Mouse (Mus musculus): ENCODE results near the gene Gsta2. TPM values are rescaled to one million over a fixed set of nuclear protein-coding genes. Genes with fewer than 3 reads are reported as not detected.
"Not testable (repeated sequence)": the region's sequence is repeated elsewhere in the genome, so short reads cannot be mapped to it uniquely, and the experiment has no call there.

Gene Gsta2
- polyA plus RNA-seq, 1 experiment from 2014 or later, result 0.25 TPM

GRCm38 (mm10) chr9:78296089-78296488 lies 59.5 kb downstream of the Gsta2 start:
- H3K9me3 ChIP-seq (replicated peaks; ENCODE audit: control insufficient read depth, low read length); H3K4me3 ChIP-seq (ENCODE audit: low read depth, low read length); ATAC-seq (ENCODE audit: low read depth); H3K4me2 ChIP-seq (ENCODE audit: low read depth, low read length); H3K27ac ChIP-seq (ENCODE audit: low read length); H3K27me3 ChIP-seq (ENCODE audit: control insufficient read depth, insufficient read depth, low read depth, low read length); H3K4me1 ChIP-seq (ENCODE audit: control insufficient read depth, low read depth, low read length); H3K9ac ChIP-seq (ENCODE audit: low read depth, low read length); H3K36me3 ChIP-seq (ENCODE audit: control insufficient read depth, insufficient read depth): not testable (repeated sequence)
- WGBS (ENCODE audit: insufficient replicate concordance), result 8% methylated on average over 6 of the region's 6 CpGs

- ATAC-seq (ENCODE audit: low read depth); H3K4me2 ChIP-seq (ENCODE audit: low read depth, low read length); H3K27ac ChIP-seq (ENCODE audit: low read length); H3K27me3 ChIP-seq (ENCODE audit: control insufficient read depth, insufficient read depth, low read depth, low read length); H3K36me3 ChIP-seq (ENCODE audit: control insufficient read depth, insufficient read depth); H3K4me1 ChIP-seq (ENCODE audit: control insufficient read depth, low read depth, low read length); H3K9ac ChIP-seq (ENCODE audit: low read depth, low read length); H3K9me3 ChIP-seq (replicated peaks; ENCODE audit: control insufficient read depth, low read length); H3K4me3 ChIP-seq (ENCODE audit: low read depth, low read length): not testable (repeated sequence)
- WGBS (ENCODE audit: insufficient replicate concordance), result 54% methylated on average over 5 of the region's 7 CpGs
Measured at GRCm38 (mm10) chr9:78294781-78295180, 60.8 kb downstream of the Gsta2 start.

GRCm38 (mm10) chr9:78293683-78294082 lies 61.9 kb downstream of the Gsta2 start:
- not testable (repeated sequence) for ATAC-seq (ENCODE audit: low read depth); H3K4me3 ChIP-seq (ENCODE audit: low read depth, low read length)
- 44% methylated on average over 1 of the region's 1 CpGs for WGBS (ENCODE audit: insufficient replicate concordance)

GRCm38 (mm10) chr9:78292462-78292861 lies 63.1 kb downstream of the Gsta2 start:
- 72% methylated on average over 8 of the region's 8 CpGs for WGBS (ENCODE audit: insufficient replicate concordance)
- not testable (repeated sequence) for H3K9ac ChIP-seq (ENCODE audit: low read depth, low read length)

More at GRCm38 (mm10) chr9:78293683-78294082, 61.9 kb downstream of the Gsta2 start:
- not testable (repeated sequence) for H3K9me3 ChIP-seq (replicated peaks; ENCODE audit: control insufficient read depth, low read length); H3K27ac ChIP-seq (ENCODE audit: low read length); H3K9ac ChIP-seq (ENCODE audit: low read depth, low read length); H3K4me1 ChIP-seq (ENCODE audit: control insufficient read depth, low read depth, low read length); H3K4me2 ChIP-seq (ENCODE audit: low read depth, low read length); H3K27me3 ChIP-seq (ENCODE audit: control insufficient read depth, insufficient read depth, low read depth, low read length); H3K36me3 ChIP-seq (ENCODE audit: control insufficient read depth, insufficient read depth)

GRCm38 (mm10) chr9:78289723-78290122 lies 65.9 kb downstream of the Gsta2 start, which contains the start of gene Gm10639:
Gene Gm10639 (plus strand): TSS chr9:78289923.
- not testable (repeated sequence) for H3K27me3 ChIP-seq (ENCODE audit: control insufficient read depth, insufficient read depth, low read depth, low read length); H3K9me3 ChIP-seq (replicated peaks; ENCODE audit: control insufficient read depth, low read length); H3K9ac ChIP-seq (ENCODE audit: low read depth, low read length); H3K4me2 ChIP-seq (ENCODE audit: low read depth, low read length); H3K36me3 ChIP-seq (ENCODE audit: control insufficient read depth, insufficient read depth); H3K4me1 ChIP-seq (ENCODE audit: control insufficient read depth, low read depth, low read length); H3K27ac ChIP-seq (ENCODE audit: low read length); H3K4me3 ChIP-seq (ENCODE audit: low read depth, low read length); ATAC-seq (ENCODE audit: low read depth)
- 63% methylated on average over 3 of the region's 3 CpGs for WGBS (ENCODE audit: insufficient replicate concordance)

More at GRCm38 (mm10) chr9:78292462-78292861, 63.1 kb downstream of the Gsta2 start:
- H3K36me3 ChIP-seq (ENCODE audit: control insufficient read depth, insufficient read depth); H3K4me3 ChIP-seq (ENCODE audit: low read depth, low read length); H3K4me2 ChIP-seq (ENCODE audit: low read depth, low read length); ATAC-seq (ENCODE audit: low read depth); H3K4me1 ChIP-seq (ENCODE audit: control insufficient read depth, low read depth, low read length); H3K27me3 ChIP-seq (ENCODE audit: control insufficient read depth, insufficient read depth, low read depth, low read length); H3K27ac ChIP-seq (ENCODE audit: low read length); H3K9me3 ChIP-seq (replicated peaks; ENCODE audit: control insufficient read depth, low read length): not testable (repeated sequence)

GRCm38 (mm10) chr9:78289063-78289462 lies 66.5 kb downstream of the Gsta2 start:
- not testable (repeated sequence) for H3K9me3 ChIP-seq (replicated peaks; ENCODE audit: control insufficient read depth, low read length); H3K4me2 ChIP-seq (ENCODE audit: low read depth, low read length); H3K36me3 ChIP-seq (ENCODE audit: control insufficient read depth, insufficient read depth); H3K4me3 ChIP-seq (ENCODE audit: low read depth, low read length); H3K4me1 ChIP-seq (ENCODE audit: control insufficient read depth, low read depth, low read length); ATAC-seq (ENCODE audit: low read depth); H3K9ac ChIP-seq (ENCODE audit: low read depth, low read length); H3K27me3 ChIP-seq (ENCODE audit: control insufficient read depth, insufficient read depth, low read depth, low read length); H3K27ac ChIP-seq (ENCODE audit: low read length)
- WGBS (ENCODE audit: insufficient replicate concordance), result 57% methylated on average over 1 of the region's 1 CpGs

- not testable (repeated sequence) for H3K4me3 ChIP-seq (ENCODE audit: low read depth, low read length); H3K36me3 ChIP-seq (ENCODE audit: control insufficient read depth, insufficient read depth); H3K27me3 ChIP-seq (ENCODE audit: control insufficient read depth, insufficient read depth, low read depth, low read length); H3K27ac ChIP-seq (ENCODE audit: low read length); H3K4me2 ChIP-seq (ENCODE audit: low read depth, low read length); H3K9me3 ChIP-seq (replicated peaks; ENCODE audit: control insufficient read depth, low read length); H3K4me1 ChIP-seq (ENCODE audit: control insufficient read depth, low read depth, low read length); H3K9ac ChIP-seq (ENCODE audit: low read depth, low read length)
- peak; percentile 60 for ATAC-seq (ENCODE audit: low read depth)
- WGBS (ENCODE audit: insufficient replicate concordance), result 66% methylated on average over 4 of the region's 4 CpGs
Measured at GRCm38 (mm10) chr9:78282002-78282711, 73.4 kb downstream of the Gsta2 start.

Other genes with a start within 250 kb of the Gsta2 start
- 65.3 and 66.2 TPM in 2 replicates for gene Fbxo9, start 246.7 kb downstream of the Gsta2 start, polyA plus RNA-seq (2015; fragmentation: Nextera tagmentation; extraction: Ambion mirVana)
- gene Ick, start 246.6 kb downstream of the Gsta2 start, polyA plus RNA-seq (2015; fragmentation: Nextera tagmentation; extraction: Ambion mirVana), result 4.6 and 5.5 TPM in 2 replicates
- gene Gsta4, start 173.0 kb downstream of the Gsta2 start, polyA plus RNA-seq (2015; fragmentation: Nextera tagmentation; extraction: Ambion mirVana), result 41.1 and 44.1 TPM in 2 replicates
- 0.60 and 0.77 TPM in 2 replicates for gene Gsta1, start 125.1 kb downstream of the Gsta2 start, polyA plus RNA-seq (2015; fragmentation: Nextera tagmentation; extraction: Ambion mirVana)
- 0.26 and 1.2 TPM in 2 replicates for gene Gm3776, start 98.7 kb downstream of the Gsta2 start, polyA plus RNA-seq (2015; fragmentation: Nextera tagmentation; extraction: Ambion mirVana)
- gene Gm10639, start 65.9 kb downstream of the Gsta2 start, polyA plus RNA-seq (2015; fragmentation: Nextera tagmentation; extraction: Ambion mirVana), result not detected in 2 replicates
- gene Omt2a, start 41.0 kb downstream of the Gsta2 start, polyA plus RNA-seq (2015; fragmentation: Nextera tagmentation; extraction: Ambion mirVana), result not detected in 2 replicates
- gene Omt2b, start 28.2 kb downstream of the Gsta2 start, polyA plus RNA-seq (2015; fragmentation: Nextera tagmentation; extraction: Ambion mirVana), result not detected in 2 replicates
- not detected in 2 replicates for gene Dppa5a, start 12.4 kb upstream of the Gsta2 start, polyA plus RNA-seq (2015; fragmentation: Nextera tagmentation; extraction: Ambion mirVana)
- 0.06 TPM in 1 of 2 replicates, not detected in the other for gene Ooep, start 22.9 kb upstream of the Gsta2 start, polyA plus RNA-seq (2015; fragmentation: Nextera tagmentation; extraction: Ambion mirVana)
- not detected in 2 replicates for gene Ddx43, start 40.0 kb upstream of the Gsta2 start, polyA plus RNA-seq (2015; fragmentation: Nextera tagmentation; extraction: Ambion mirVana)
- 0.67 and 0.84 TPM in 2 replicates for gene Cgas, start 87.4 kb upstream of the Gsta2 start, polyA plus RNA-seq (2015; fragmentation: Nextera tagmentation; extraction: Ambion mirVana)
- gene Mto1, start 92.4 kb upstream of the Gsta2 start, polyA plus RNA-seq (2015; fragmentation: Nextera tagmentation; extraction: Ambion mirVana), result 16.9 and 17.9 TPM in 2 replicates
- gene Gm17324, start 93.0 kb upstream of the Gsta2 start, polyA plus RNA-seq (2015; fragmentation: Nextera tagmentation; extraction: Ambion mirVana), result 0.24 and 0.42 TPM in 2 replicates
- gene Eef1a1, start 133.4 kb upstream of the Gsta2 start, polyA plus RNA-seq (2015; fragmentation: Nextera tagmentation; extraction: Ambion mirVana), result 1,873 and 1,994 TPM in 2 replicates
- gene Slc17a5, start 232.3 kb upstream of the Gsta2 start, polyA plus RNA-seq (2015; fragmentation: Nextera tagmentation; extraction: Ambion mirVana), result 4.8 and 5.8 TPM in 2 replicates

All from liver, embryonic 16.5 days (tissue).